Mouse (Mus musculus): ENCODE measurements around the gene Txndc2. TPM values are rescaled to one million over a fixed set of nuclear protein-coding genes. Genes with fewer than 3 reads are reported as not detected.

Gene Txndc2
- total and polyA plus RNA-seq, 2 experiments from 2014 or later, result 0.16 TPM; not detected in 1

- DNase-seq (ENCODE audit: low spot score), result no peak
- Histone ChIP-seq H3K27me3 (ENCODE audit: control insufficient read depth, insufficient read depth, low read length) (no peaks in the 10 kb centered on the region), H3K27ac (ENCODE audit: low read depth) (no peak overlapping the region), H3K9me3 (replicated peaks; ENCODE audit: control insufficient read depth, low read length) (no peaks in the 10 kb centered on the region), H3K36me3 (replicated peaks; ENCODE audit: control insufficient read depth, insufficient read depth, low read length) (no peaks in the 10 kb centered on the region), H3K9ac (replicated peaks; ENCODE audit: low read depth, low read length) (no peak overlapping the region), H3K4me3 (ENCODE audit: low read depth, low read length) (no peak overlapping the region), H3K4me1 (ENCODE audit: control insufficient read depth, insufficient read depth) (0 out of 2 replicates have a peak, but pooled peaks cover 7% of the 10 kb centered on the region), H3K4me2 (ENCODE audit: low read depth, low read length) (no peak overlapping the region)
- WGBS, result 82% methylated on average over 6 of the region's 6 CpGs
- no peak for TF ChIP-seq CTCF (IDR thresholded peaks at IDR 0.05; ENCODE audit: low read depth)
- TF ChIP-seq EP300 (IDR thresholded peaks at IDR 0.05; ENCODE audit: low read depth), result no peak
- no peak for ATAC-seq (ENCODE audit: insufficient read depth, low read depth)
Measured at GRCm38 (mm10) chr17:65626301-65626700, 15.7 kb downstream of the Txndc2 start.

GRCm38 (mm10) chr17:65625563-65625962 is 16.4 kb downstream of the Txndc2 start:
- Histone ChIP-seq H3K27ac (ENCODE audit: low read depth) (no peak overlapping the region), H3K27me3 (ENCODE audit: control insufficient read depth, insufficient read depth, low read length) (no peaks in the 10 kb centered on the region), H3K4me3 (ENCODE audit: low read depth, low read length) (no peak overlapping the region), H3K4me2 (ENCODE audit: low read depth, low read length) (no peak overlapping the region), H3K36me3 (replicated peaks; ENCODE audit: control insufficient read depth, insufficient read depth, low read length) (no peaks in the 10 kb centered on the region), H3K9ac (replicated peaks; ENCODE audit: low read depth, low read length) (no peak overlapping the region), H3K4me1 (ENCODE audit: control insufficient read depth, insufficient read depth) (0 out of 2 replicates have a peak, but pooled peaks cover 7% of the 10 kb centered on the region), H3K9me3 (replicated peaks; ENCODE audit: control insufficient read depth, low read length) (no peaks in the 10 kb centered on the region)
- 78% methylated on average over 6 of the region's 6 CpGs for WGBS
- TF ChIP-seq EP300 (IDR thresholded peaks at IDR 0.05; ENCODE audit: low read depth) (no peak), CTCF (IDR thresholded peaks at IDR 0.05; ENCODE audit: low read depth) (no peak)
- DNase-seq (ENCODE audit: low spot score) (no peak), ATAC-seq (ENCODE audit: insufficient read depth, low read depth) (no peak)

GRCm38 (mm10) chr17:65623130-65623529 is 18.8 kb downstream of the Txndc2 start:
- no peak overlapping the region for H3K9ac ChIP-seq (replicated peaks; ENCODE audit: low read depth, low read length)
- no peaks in the 10 kb centered on the region for H3K36me3 ChIP-seq (replicated peaks; ENCODE audit: control insufficient read depth, insufficient read depth, low read length)
- H3K9me3 ChIP-seq (replicated peaks; ENCODE audit: control insufficient read depth, low read length), result no peaks in the 10 kb centered on the region
- no peaks in the 10 kb centered on the region for H3K4me1 ChIP-seq (ENCODE audit: control insufficient read depth, insufficient read depth)
- no peak for TF ChIP-seq CTCF (IDR thresholded peaks at IDR 0.05; ENCODE audit: low read depth)
- TF ChIP-seq EP300 (IDR thresholded peaks at IDR 0.05; ENCODE audit: low read depth), result no peak
- no peak overlapping the region for H3K4me3 ChIP-seq (ENCODE audit: low read depth, low read length)
- ATAC-seq (ENCODE audit: insufficient read depth, low read depth) (no peak), DNase-seq (ENCODE audit: low spot score) (no peak)
- no peak overlapping the region for H3K27ac ChIP-seq (ENCODE audit: low read depth)
- H3K4me2 ChIP-seq (ENCODE audit: low read depth, low read length), result no peak overlapping the region
- no peaks in the 10 kb centered on the region for H3K27me3 ChIP-seq (ENCODE audit: control insufficient read depth, insufficient read depth, low read length)

GRCm38 (mm10) chr17:65618431-65618830 is 23.5 kb downstream of the Txndc2 start:
- Histone ChIP-seq H3K9me3 (replicated peaks; ENCODE audit: control insufficient read depth, low read length) (no peaks in the 10 kb centered on the region), H3K4me1 (ENCODE audit: control insufficient read depth, insufficient read depth) (no peaks in the 10 kb centered on the region; the same call in 1 of the 2 replicates), H3K36me3 (replicated peaks; ENCODE audit: control insufficient read depth, insufficient read depth, low read length) (no peaks in the 10 kb centered on the region), H3K27me3 (ENCODE audit: control insufficient read depth, insufficient read depth, low read length) (no peaks in the 10 kb centered on the region), H3K4me3 (ENCODE audit: low read depth, low read length) (no peak overlapping the region), H3K9ac (replicated peaks; ENCODE audit: low read depth, low read length) (no peak overlapping the region), H3K4me2 (ENCODE audit: low read depth, low read length) (no peak overlapping the region), H3K27ac (ENCODE audit: low read depth) (no peak overlapping the region)
- no peak for TF ChIP-seq CTCF (IDR thresholded peaks at IDR 0.05; ENCODE audit: low read depth)
- TF ChIP-seq EP300 (IDR thresholded peaks at IDR 0.05; ENCODE audit: low read depth), result no peak
- ATAC-seq (ENCODE audit: insufficient read depth, low read depth), result no peak
- WGBS, result 99% methylated on average over 2 of the region's 2 CpGs
- DNase-seq (ENCODE audit: low spot score), result no peak

- DNase-seq (ENCODE audit: low spot score) (no peak), ATAC-seq (ENCODE audit: insufficient read depth, low read depth) (no peak)
- Histone ChIP-seq H3K36me3 (replicated peaks; ENCODE audit: control insufficient read depth, insufficient read depth, low read length) (no peaks in the 10 kb centered on the region), H3K4me3 (ENCODE audit: low read depth, low read length) (no peak overlapping the region), H3K9ac (replicated peaks; ENCODE audit: low read depth, low read length) (no peak overlapping the region), H3K27me3 (ENCODE audit: control insufficient read depth, insufficient read depth, low read length) (no peaks in the 10 kb centered on the region), H3K4me1 (ENCODE audit: control insufficient read depth, insufficient read depth) (peaks cover 6% of the 10 kb centered on the region; the same call in 1 of the 2 replicates), H3K27ac (ENCODE audit: low read depth) (no peak overlapping the region), H3K9me3 (replicated peaks; ENCODE audit: control insufficient read depth, low read length) (no peaks in the 10 kb centered on the region), H3K4me2 (ENCODE audit: low read depth, low read length) (no peak overlapping the region)
- TF ChIP-seq CTCF (IDR thresholded peaks at IDR 0.05; ENCODE audit: low read depth) (no peak), EP300 (IDR thresholded peaks at IDR 0.05; ENCODE audit: low read depth) (no peak)
- 44% methylated on average over 3 of the region's 3 CpGs for WGBS
Measured at GRCm38 (mm10) chr17:65615678-65616077, 26.3 kb downstream of the Txndc2 start.

DNA sequence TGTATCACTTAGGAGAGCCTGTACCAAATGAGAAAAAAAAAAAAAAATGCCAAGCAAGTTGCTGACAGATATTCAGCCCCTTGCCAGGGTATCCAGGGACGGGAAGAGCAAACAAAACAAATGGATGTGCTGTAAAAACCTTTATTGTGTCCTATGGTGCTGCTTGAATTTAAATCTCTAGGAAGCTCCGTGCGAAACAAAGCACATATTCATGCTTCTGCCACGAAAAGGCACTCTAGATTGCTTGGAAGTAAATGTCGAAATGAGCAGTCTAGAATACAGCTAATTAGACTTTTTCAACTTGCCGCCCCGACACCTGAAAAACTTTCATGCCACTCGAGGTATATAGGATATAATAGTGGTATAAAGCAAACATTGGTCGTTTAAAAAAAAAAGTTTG is 27.5 kb downstream of the Txndc2 start:
- no peak for TF ChIP-seq CTCF (IDR thresholded peaks at IDR 0.05; ENCODE audit: low read depth)
- TF ChIP-seq EP300 (IDR thresholded peaks at IDR 0.05; ENCODE audit: low read depth), result no peak
- Histone ChIP-seq H3K4me2 (ENCODE audit: low read depth, low read length) (peak overlapping the region; percentile 66), H3K4me3 (ENCODE audit: low read depth, low read length) (peak overlapping the region; percentile 91), H3K4me1 (ENCODE audit: control insufficient read depth, insufficient read depth) (peaks cover 15% of the 10 kb centered on the region), H3K27ac (ENCODE audit: low read depth) (peak overlapping the region; percentile 98), H3K9me3 (replicated peaks; ENCODE audit: control insufficient read depth, low read length) (no peaks in the 10 kb centered on the region), H3K9ac (replicated peaks; ENCODE audit: low read depth, low read length) (peak overlapping the region; percentile 99), H3K36me3 (replicated peaks; ENCODE audit: control insufficient read depth, insufficient read depth, low read length) (no peaks in the 10 kb centered on the region), H3K27me3 (ENCODE audit: control insufficient read depth, insufficient read depth, low read length) (no peaks in the 10 kb centered on the region)
- no peak for ATAC-seq (ENCODE audit: insufficient read depth, low read depth)
- no peak for DNase-seq (ENCODE audit: low spot score)
- 1% methylated on average over 9 of the region's 9 CpGs for WGBS

Measured in heart, postnatal 0 days (tissue).